Mouse (Mus musculus) liver, embryonic 14.5 days (tissue): ENCODE measurements around the gene Dock2. TPM values are rescaled to one million over a fixed set of nuclear protein-coding genes. Genes with fewer than 3 reads are reported as not detected.

Experiments used
- ATAC-seq: fragments of 200-750 bp; cut with Nextera tagmentation; 2 replicates; pipeline ENCODE4 v1.8.0; 2017; ENCODE audit warnings: moderate number of reproducible peaks, mild to moderate bottlenecking, moderate library complexity; ENCODE audit not compliant: insufficient read depth
- DNase-seq, 3 experiments: peaks; one replicate each; pipeline ENCODE4 v3.0.0-alpha.2; 2012 to 2013; ENCODE audit warnings: low read depth in 3 of 3, low spot score in 3 of 3
- H3K27ac ChIP-seq: fragments of 300-500 bp; sonication (generic); 2 replicates; pipeline ENCODE4 v1.5.1; 2014; ENCODE audit warnings: moderate library complexity, mild to moderate bottlenecking, control low read depth, inconsistent platforms
- H3K27me3 ChIP-seq: fragments of 300-500 bp; sonication (generic); 2 replicates; pipeline ENCODE4 v1.6.1; 2014; ENCODE audit warnings: mild to moderate bottlenecking, low read length, moderate library complexity; ENCODE audit not compliant: control insufficient read depth, insufficient read depth
- H3K36me3 ChIP-seq: fragments of 300-500 bp; sonication (generic); replicated peaks from 2 replicates; pipeline ENCODE4 v1.6.1; 2014; ENCODE audit warnings: low read depth; ENCODE audit not compliant: control insufficient read depth, insufficient read depth
- H3K4me1 ChIP-seq, 2 experiments: fragments of 200-500 bp in 1 of 2; fragments of 300-500 bp in 1 of 2; sonication (generic) in 1 of 2; replicated peaks; 2 replicates each; pipeline ENCODE4 v1.6.1; 2012 to 2014; ENCODE audit warnings: antibody characterized with exemption in 1 of 2, inconsistent platforms in 1 of 2, low read length in 1 of 2; ENCODE audit not compliant: control insufficient read depth in 2 of 2, insufficient read depth in 2 of 2
- H3K4me2 ChIP-seq: fragments of 300-500 bp; sonication (generic); 2 replicates; pipeline ENCODE4 v1.6.1; 2014; ENCODE audit warnings: low read depth, mild to moderate bottlenecking, control low read depth, moderate library complexity
- H3K4me3 ChIP-seq, 2 experiments: fragments of 200-500 bp in 1 of 2; fragments of 300-500 bp in 1 of 2; sonication (generic) in 1 of 2; 2 replicates each; pipeline ENCODE4 v1.5.1; 2012 to 2014; ENCODE audit warnings: low read depth in 2 of 2, low read length in 2 of 2, mild to moderate bottlenecking in 2 of 2, control low read depth in 1 of 2, inconsistent platforms in 1 of 2, moderate library complexity in 1 of 2; ENCODE audit not compliant: insufficient read depth in 1 of 2
- H3K9ac ChIP-seq: fragments of 300-500 bp; sonication (generic); replicated peaks from 2 replicates; pipeline ENCODE4 v1.6.1; 2014; ENCODE audit warnings: mild to moderate bottlenecking, control low read depth, moderate library complexity
- H3K9me3 ChIP-seq: fragments of 300-500 bp; sonication (generic); 2 replicates; pipeline ENCODE4 v1.6.1; 2016; ENCODE audit warnings: low read length, mixed read lengths; ENCODE audit not compliant: control insufficient read depth
- CTCF ChIP-seq: IDR thresholded peaks from 2 replicates; pipeline ENCODE4 v1.5.1; 2016; ENCODE audit warnings: antibody characterized with exemption, low read depth, control low read depth
- EP300 ChIP-seq: IDR thresholded peaks from 2 replicates; pipeline ENCODE4 v1.6.1; 2016; ENCODE audit warnings: antibody characterized with exemption, low read depth
- WGBS: fragments of 180-500 bp; shearing (Covaris S2); extraction: QIAGEN DNeasy Blood & Tissue Kit; methylation state at CpG from one replicate; pipeline ENCODE4 v1.1.7; 2014; ENCODE audit not compliant: insufficient replicate concordance; 5-methylcytosine and 5-hydroxymethylcytosine counted together
- polyA plus RNA-seq, 2 experiments: library from polyadenylated mRNA; depleted of rRNA in 1 of 2; stranded (reverse) in 1 of 2; unstranded in 1 of 2; fragments of >200 nt; fragmentation: Nextera tagmentation in 1 of 2; extraction: Ambion mirVana in 1 of 2; gene quantifications; 2 replicates each; pipeline versions ENCODE4 v1.2.1 to v1.2.3; 2012 to 2014

Dock2 gene
- polyA plus RNA-seq, 2 experiments: 2.1 to 2.6 TPM

GRCm38 (mm10) chr11:34314534-34315379 lies 468.9 kb downstream of the Dock2 start, which contains the start of gene Fam196b:
Fam196b (plus strand) TSS chr11:34314822.
- Histone ChIP-seq H3K4me1 (peaks cover 0 to 10% of the 10 kb centered on the region in 2 experiments; a peak in 2 of 4 replicates), H3K36me3 (no peaks in the 10 kb centered on the region), H3K9ac (no peak within 1 kb of the TSS), H3K27me3 (no peaks in the 10 kb centered on the region; the same call in 1 of the 2 replicates), H3K4me2 (no peak within 1 kb of the TSS), H3K27ac (no peak within 1 kb of the TSS), H3K9me3 (no peaks in the 10 kb centered on the region), H3K4me3 (no peak within 1 kb of the TSS)
- DNase-seq (no peak), ATAC-seq (no peak)
- WGBS: 32% methylated on average over 13 of the region's 13 CpGs
- TF ChIP-seq CTCF (peak; percentile 52), EP300 (no peak)

- TF ChIP-seq CTCF: no peak
- no peak for TF ChIP-seq EP300
- Histone ChIP-seq H3K4me3 (no peak overlapping the region), H3K9ac (no peak overlapping the region), H3K4me1 (peaks cover 0 to 10% of the 10 kb centered on the region in 2 experiments; a peak in 2 of 4 replicates), H3K27me3 (no peaks in the 10 kb centered on the region; the same call in 1 of the 2 replicates), H3K27ac (no peak overlapping the region), H3K9me3 (no peaks in the 10 kb centered on the region), H3K36me3 (no peaks in the 10 kb centered on the region), H3K4me2 (no peak overlapping the region)
- DNase-seq (no peak), ATAC-seq (peak; percentile 60; the same call in 1 of the 2 replicates)
- WGBS: 27% methylated on average over 7 of the region's 7 CpGs
Measured at GRCm38 (mm10) chr11:34312208-34312607, 471.5 kb downstream of the Dock2 start.

- no peaks in the 10 kb centered on the region; the same call in 1 of the 2 replicates for H3K27me3 ChIP-seq
- no peak overlapping the region for H3K27ac ChIP-seq
- H3K4me2 ChIP-seq: no peak overlapping the region
- DNase-seq (no peak), ATAC-seq (no peak)
- H3K36me3 ChIP-seq: no peaks in the 10 kb centered on the region
- no peak overlapping the region for H3K9ac ChIP-seq
- WGBS: 48% methylated on average over 5 of the region's 5 CpGs
- no peak for TF ChIP-seq EP300
- TF ChIP-seq CTCF: no peak
- H3K4me1 ChIP-seq: peaks cover 0 to 10% of the 10 kb centered on the region in 2 experiments; a peak in 2 of 4 replicates
- H3K4me3 ChIP-seq: no peak overlapping the region
- H3K9me3 ChIP-seq: no peaks in the 10 kb centered on the region
Measured at GRCm38 (mm10) chr11:34311717-34312116, 472.0 kb downstream of the Dock2 start.

GRCm38 (mm10) chr11:34309360-34309759 lies 474.3 kb downstream of the Dock2 start:
- Histone ChIP-seq H3K27ac (no peak overlapping the region), H3K4me1 (peaks cover 0 to 10% of the 10 kb centered on the region in 2 experiments; a peak in 2 of 4 replicates), H3K36me3 (no peaks in the 10 kb centered on the region), H3K4me3 (no peak overlapping the region), H3K4me2 (no peak overlapping the region), H3K27me3 (no peaks in the 10 kb centered on the region; the same call in 1 of the 2 replicates), H3K9ac (no peak overlapping the region), H3K9me3 (no peaks in the 10 kb centered on the region)
- DNase-seq (no peak), ATAC-seq (no peak)
- TF ChIP-seq CTCF: no peak
- TF ChIP-seq EP300: no peak
- WGBS: 56% methylated on average over 2 of the region's 2 CpGs

GRCm38 (mm10) chr11:34308731-34309130 lies 475.0 kb downstream of the Dock2 start:
- no peak overlapping the region for H3K27ac ChIP-seq
- TF ChIP-seq CTCF (no peak), EP300 (no peak)
- ATAC-seq: no peak
- no peaks in the 10 kb centered on the region for H3K9me3 ChIP-seq
- H3K27me3 ChIP-seq: no peaks in the 10 kb centered on the region; the same call in 1 of the 2 replicates
- H3K4me1 ChIP-seq: peaks cover 0 to 10% of the 10 kb centered on the region in 2 experiments; a peak in 2 of 4 replicates
- H3K4me3 ChIP-seq: no peak overlapping the region
- WGBS: 78% methylated on average over 3 of the region's 3 CpGs
- DNase-seq: no peak
- H3K4me2 ChIP-seq: no peak overlapping the region
- no peak overlapping the region for H3K9ac ChIP-seq
- H3K36me3 ChIP-seq: no peaks in the 10 kb centered on the region
